Comparison of ENCODE assay signal across 1 mouse cellular context in the genomic region with DNA sequence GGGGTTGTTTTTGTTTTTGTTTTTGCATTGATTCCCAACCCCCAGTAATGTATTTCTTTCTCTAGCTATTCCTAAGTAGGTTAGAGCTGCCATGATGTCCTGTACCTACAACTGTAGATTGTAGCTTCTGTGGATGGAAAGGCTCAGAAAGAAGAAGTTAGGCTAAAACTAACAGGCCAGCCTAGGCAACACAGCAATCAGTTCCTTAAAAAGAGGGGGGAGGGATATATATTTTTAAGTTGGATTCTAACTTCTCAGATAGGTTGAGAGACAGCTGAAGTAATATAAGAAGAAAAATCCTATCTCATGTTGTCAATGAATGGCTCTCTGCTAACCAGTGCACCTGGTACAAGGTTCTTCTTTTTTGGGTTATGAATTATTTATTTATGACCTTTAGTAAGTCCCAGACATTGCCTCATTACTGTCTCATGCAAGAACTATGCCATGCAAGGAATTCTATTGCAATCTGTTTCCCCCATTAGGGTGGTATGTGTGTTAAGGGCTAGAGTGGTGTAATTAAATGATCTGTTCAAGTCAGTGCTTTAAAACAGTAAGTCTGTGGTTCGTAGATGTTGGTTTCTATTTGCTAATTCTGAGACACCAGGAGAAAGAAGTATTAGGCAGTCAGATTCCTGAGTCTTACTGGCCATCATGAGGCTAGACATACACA.
TF ChIP-seq lines count a peak whose summit lies in the region.

No protein-coding gene starts in this region.

TF ChIP-seq in MEL, 35 proteins besides CTCF, POLR2A, EP300 and RAD21 (continued from another document):
- no peak for TF ChIP-seq GATA1 (IDR thresholded peaks at IDR 0.05; ENCODE audit: low read depth, low read length)
- TF ChIP-seq MYB (IDR thresholded peaks at IDR 0.05; ENCODE audit: low read depth, low read length), result no peak
- no peak for TF ChIP-seq ZMIZ1 (IDR thresholded peaks at IDR 0.05; ENCODE audit: low read depth, low read length)
- no peak for TF ChIP-seq SIN3A (IDR thresholded peaks at IDR 0.05; ENCODE audit: low read length)
- no peak for TF ChIP-seq MAZ (IDR thresholded peaks at IDR 0.05; ENCODE audit: low read depth, low read length)
- TF ChIP-seq ZKSCAN1 (IDR thresholded peaks at IDR 0.05; ENCODE audit: low read depth, low read length), result no peak
